ENCODE assay signal across 11 mouse cellular contexts in genomic region chr11:52064398-52064797, GRCm38 (mm10). TPM values are rescaled to one million over a fixed set of nuclear protein-coding genes. Genes with fewer than 3 reads are reported as not detected.
DNase-seq lines count a peak whose midpoint lies in the region; ATAC-seq and TF ChIP-seq lines count a peak whose summit lies in the region.
"Had no signal": no experiment of that assay in that cellular context is flagged by ENCODE, and none has a peak within 500 bp of the region (broad histone marks: within the 10 kb centered on the region; RNA-seq: fewer than 3 reads in every experiment).

No protein-coding gene starts in this region.

- no peaks in the 10 kb centered on the region for H3K27me3 ChIP-seq in hindbrain, postnatal 0 days (ENCODE audit: insufficient read depth, low read length)
- H3K27me3 ChIP-seq in hindbrain, embryonic 16.5 days (replicated peaks; ENCODE audit: control insufficient read depth, insufficient read depth, low read length): no peaks in the 10 kb centered on the region
- no peaks in the 10 kb centered on the region for H3K27me3 ChIP-seq in C2C12 (ENCODE audit: control insufficient read depth, insufficient read depth, insufficient read length)
- H3K27me3 ChIP-seq in midbrain, embryonic 11.5 days (ENCODE audit: control insufficient read depth, insufficient read depth, low read length): no peaks in the 10 kb centered on the region
- H3K27me3 ChIP-seq: liver, embryonic 15.5 days; neural tube, embryonic 12.5 days; stomach, embryonic 15.5 days had no signal

- no peaks in the 10 kb centered on the region for H3K79me2 ChIP-seq in C2C12 (ENCODE audit: control insufficient read depth, insufficient read depth)

- no peak overlapping the region for H3K4me2 ChIP-seq in hindbrain, postnatal 0 days (ENCODE audit: low read depth, low read length)
- H3K4me2 ChIP-seq in hindbrain, embryonic 16.5 days (ENCODE audit: low read length): no peak overlapping the region
- H3K4me2 ChIP-seq in midbrain, embryonic 11.5 days: no peak overlapping the region
- H3K4me2 ChIP-seq: liver, embryonic 15.5 days; neural tube, embryonic 12.5 days; stomach, embryonic 15.5 days had no signal

- no peak overlapping the region for H3K27ac ChIP-seq in hindbrain, postnatal 0 days
- H3K27ac ChIP-seq in hindbrain, embryonic 16.5 days (ENCODE audit: low read depth, low read length): no peak overlapping the region
- H3K27ac ChIP-seq in midbrain, embryonic 11.5 days (ENCODE audit: low read depth, low read length): no peak overlapping the region
- H3K27ac ChIP-seq: liver, embryonic 15.5 days; neural tube, embryonic 12.5 days; stomach, embryonic 15.5 days had no signal

- H3K79me3 ChIP-seq in C2C12 (ENCODE audit: low read depth): no peaks in the 10 kb centered on the region

- no peak for DNase-seq in hindbrain, postnatal 0 days (ENCODE audit: low spot score)
- peak; percentile 24 for DNase-seq in retina, embryonic 14.5 days (ENCODE audit: low spot score)
- no peak for DNase-seq in layer of hippocampus, adult 9-11 months
- DNase-seq in midbrain, embryonic 11.5 days (ENCODE audit: low spot score, missing footprints): no peak
- no peak for DNase-seq in cerebellum, adult 11-12 months

- 56% methylated on average over 3 of the region's 3 CpGs for WGBS in hindbrain, postnatal 0 days
- WGBS in hindbrain, embryonic 16.5 days: 62% methylated on average over 3 of the region's 3 CpGs
- WGBS in midbrain, embryonic 11.5 days: 51% methylated on average over 3 of the region's 3 CpGs

- no peak overlapping the region for H3K4me3 ChIP-seq in hindbrain, postnatal 0 days (ENCODE audit: low read length)
- H3K4me3 ChIP-seq in hindbrain, embryonic 16.5 days (ENCODE audit: low read length): no peak overlapping the region
- H3K4me3 ChIP-seq in C2C12 (ENCODE audit: insufficient read depth, poor library complexity, severe bottlenecking): no peak overlapping the region
- H3K4me3 ChIP-seq in midbrain, embryonic 11.5 days (ENCODE audit: low read depth, low read length): no peak overlapping the region
- H3K4me3 ChIP-seq: liver, embryonic 15.5 days; neural tube, embryonic 12.5 days; stomach, embryonic 15.5 days had no signal

- H3K4me1 ChIP-seq in hindbrain, postnatal 0 days (ENCODE audit: insufficient read depth, low read length): no peaks in the 10 kb centered on the region
- H3K4me1 ChIP-seq in hindbrain, embryonic 16.5 days (ENCODE audit: control insufficient read depth, insufficient read depth, low read depth, low read length): no peaks in the 10 kb centered on the region
- H3K4me1 ChIP-seq in midbrain, embryonic 11.5 days (ENCODE audit: control insufficient read depth, insufficient read depth, low read length): no peaks in the 10 kb centered on the region
- H3K4me1 ChIP-seq: liver, embryonic 15.5 days; neural tube, embryonic 12.5 days had no signal

- H3ac ChIP-seq in C2C12 (ENCODE audit: control insufficient read depth, insufficient read length, low read depth): no peak overlapping the region

- peak; percentile 40; the same call in 1 of the 2 replicates for TF ChIP-seq CTCF in hindbrain, postnatal 0 days (IDR thresholded peaks at IDR 0.05; ENCODE audit: low read depth)
- TF ChIP-seq CTCF in C2C12 (IDR thresholded peaks at IDR 0.05; ENCODE audit: control insufficient read depth, insufficient read depth, insufficient read length): peak; percentile 72

- H3K9me3 ChIP-seq in hindbrain, postnatal 0 days (ENCODE audit: low read length): no peaks in the 10 kb centered on the region
- H3K9me3 ChIP-seq in hindbrain, embryonic 16.5 days (ENCODE audit: control insufficient read depth, low read length): no peaks in the 10 kb centered on the region
- no peaks in the 10 kb centered on the region for H3K9me3 ChIP-seq in midbrain, embryonic 11.5 days (ENCODE audit: control insufficient read depth, low read length)
- H3K9me3 ChIP-seq: liver, embryonic 15.5 days; neural tube, embryonic 12.5 days; stomach, embryonic 15.5 days had no signal

- no peak for ATAC-seq in hindbrain, postnatal 0 days
- no peak for ATAC-seq in hindbrain, embryonic 16.5 days
- ATAC-seq in common myeloid progenitor, adult 5-6 weeks (replicated peaks; ENCODE audit: low read depth, poor library complexity, severe bottlenecking): peak; percentile 67
- ATAC-seq in midbrain, embryonic 11.5 days (ENCODE audit: low FRiP score): no peak

- no peaks in the 10 kb centered on the region for H3K36me3 ChIP-seq in hindbrain, postnatal 0 days (ENCODE audit: insufficient read depth, low read length)
- H3K36me3 ChIP-seq in hindbrain, embryonic 16.5 days (ENCODE audit: control insufficient read depth, insufficient read depth, low read length): no peaks in the 10 kb centered on the region
- H3K36me3 ChIP-seq in C2C12 (ENCODE audit: control insufficient read depth, insufficient read depth): no peaks in the 10 kb centered on the region
- no peaks in the 10 kb centered on the region for H3K36me3 ChIP-seq in midbrain, embryonic 11.5 days (ENCODE audit: control insufficient read depth, insufficient read depth, low read length)
- H3K36me3 ChIP-seq: liver, embryonic 15.5 days; neural tube, embryonic 12.5 days; stomach, embryonic 15.5 days had no signal

- H3K9ac ChIP-seq in hindbrain, postnatal 0 days (replicated peaks; ENCODE audit: low read length): no peak overlapping the region
- H3K9ac ChIP-seq in hindbrain, embryonic 16.5 days (ENCODE audit: low read depth, low read length): no peak overlapping the region
- H3K9ac ChIP-seq in midbrain, embryonic 11.5 days (ENCODE audit: low read length): no peak overlapping the region
- H3K9ac ChIP-seq: liver, embryonic 15.5 days; neural tube, embryonic 12.5 days; stomach, embryonic 15.5 days had no signal

TF ChIP-seq in C2C12, 6 proteins besides CTCF, POLR2A, EP300 and RAD21:
- TF ChIP-seq MAX (IDR thresholded peaks at IDR 0.05): peak; percentile 47
- no peak for TF ChIP-seq MYOD1 (IDR thresholded peaks at IDR 0.05; ENCODE audit: control insufficient read depth, insufficient read length, low read depth)

RNA-seq across cellular contexts. Expression of gene Ppp2ca, which starts 34.1 kb away (rescaled TPM):
- 115 and 116 TPM in 2 replicates for total RNA-seq in hindbrain, postnatal 0 days (2014; rRNA removed)
- 110 and 117 TPM in 2 replicates for polyA plus RNA-seq in hindbrain, postnatal 0 days (2015; fragmentation: Nextera tagmentation; extraction: Ambion mirVana)
- 124 and 125 TPM in 2 replicates for polyA plus RNA-seq in hindbrain, embryonic 16.5 days (2015; fragmentation: Nextera tagmentation; extraction: Ambion mirVana)
- polyA plus RNA-seq in C2C12 (2012; fragmentation: generic; extraction: Trizol): 41.5 TPM
- 109 and 112 TPM in 2 replicates for total RNA-seq in common myeloid progenitor, adult 5-6 weeks (2017)
- polyA plus RNA-seq in midbrain, embryonic 11.5 days (2014; fragmentation: Nextera tagmentation; extraction: Ambion mirVana): 133 and 138 TPM in 2 replicates
